Mouse (Mus musculus): ENCODE results near the gene Sox6.

Gene Sox6

GRCm38 (mm10) chr7:115734137-115734536 is 304.5 kb downstream of the Sox6 start:
- DNase-seq: peak; percentile 14

GRCm38 (mm10) chr7:115732824-115733223 is 305.8 kb downstream of the Sox6 start:
- no peak for DNase-seq

GRCm38 (mm10) chr7:115726776-115727175 is 311.8 kb downstream of the Sox6 start:
- no peak for DNase-seq

- DNase-seq: no peak
Observed at GRCm38 (mm10) chr7:115724404-115724803, 314.2 kb downstream of the Sox6 start.

GRCm38 (mm10) chr7:115721624-115722540 is 316.7 kb downstream of the Sox6 start:
- DNase-seq: no peak

- DNase-seq: no peak
Observed at GRCm38 (mm10) chr7:115719791-115720190, 318.8 kb downstream of the Sox6 start.

GRCm38 (mm10) chr7:115706141-115706540 is 332.5 kb downstream of the Sox6 start:
- no peak for DNase-seq

GRCm38 (mm10) chr7:115698105-115698504 is 340.5 kb downstream of the Sox6 start:
- DNase-seq: no peak

GRCm38 (mm10) chr7:115693206-115693605 is 345.4 kb downstream of the Sox6 start:
- DNase-seq: no peak

GRCm38 (mm10) chr7:115691091-115691490 is 347.5 kb downstream of the Sox6 start:
- no peak for DNase-seq

GRCm38 (mm10) chr7:115686687-115687086 is 351.9 kb downstream of the Sox6 start:
- DNase-seq: no peak

- DNase-seq: no peak
Observed at GRCm38 (mm10) chr7:115684142-115684541, 354.5 kb downstream of the Sox6 start.

GRCm38 (mm10) chr7:115671749-115672148 is 366.8 kb downstream of the Sox6 start:
- no peak for DNase-seq

GRCm38 (mm10) chr7:115671272-115671671 is 367.3 kb downstream of the Sox6 start:
- peak; percentile 30 for DNase-seq

- DNase-seq: no peak
Observed at GRCm38 (mm10) chr7:115669207-115670004, 369.2 kb downstream of the Sox6 start.

GRCm38 (mm10) chr7:115666686-115667382 is 371.8 kb downstream of the Sox6 start:
- DNase-seq: no peak

GRCm38 (mm10) chr7:115663399-115663798 is 375.2 kb downstream of the Sox6 start:
- no peak for DNase-seq

GRCm38 (mm10) chr7:115662121-115662520 is 376.5 kb downstream of the Sox6 start:
- no peak for DNase-seq

- no peak for DNase-seq
Observed at GRCm38 (mm10) chr7:115646696-115647095, 391.9 kb downstream of the Sox6 start.

GRCm38 (mm10) chr7:115645971-115646447 is 392.6 kb downstream of the Sox6 start:
- DNase-seq: no peak

- DNase-seq: no peak
Observed at GRCm38 (mm10) chr7:115645272-115645970, 393.2 kb downstream of the Sox6 start.

- DNase-seq: no peak
Observed at GRCm38 (mm10) chr7:115630691-115631090, 407.9 kb downstream of the Sox6 start.

Measured in right cerebral cortex, postnatal 4 days (tissue).